Mouse (Mus musculus) ES-Bruce4 (cell line): ENCODE results near the gene Ccn6.

ENCODE experiments used
- CTCF ChIP-seq: IDR thresholded peaks from one replicate; pipeline ENCODE4 v1.8.1; 2011; ENCODE audit warnings: low read depth, low read length
- EP300 ChIP-seq: IDR thresholded peaks from 2 replicates; pipeline ENCODE4 v1.6.1; 2011; ENCODE audit warnings: low read depth, low read length; ENCODE audit not compliant: insufficient read depth
- POLR2A ChIP-seq: IDR thresholded peaks from one replicate; pipeline ENCODE4 v1.8.1; 2011; ENCODE audit warnings: low read length; ENCODE audit not compliant: insufficient read depth

DNA sequence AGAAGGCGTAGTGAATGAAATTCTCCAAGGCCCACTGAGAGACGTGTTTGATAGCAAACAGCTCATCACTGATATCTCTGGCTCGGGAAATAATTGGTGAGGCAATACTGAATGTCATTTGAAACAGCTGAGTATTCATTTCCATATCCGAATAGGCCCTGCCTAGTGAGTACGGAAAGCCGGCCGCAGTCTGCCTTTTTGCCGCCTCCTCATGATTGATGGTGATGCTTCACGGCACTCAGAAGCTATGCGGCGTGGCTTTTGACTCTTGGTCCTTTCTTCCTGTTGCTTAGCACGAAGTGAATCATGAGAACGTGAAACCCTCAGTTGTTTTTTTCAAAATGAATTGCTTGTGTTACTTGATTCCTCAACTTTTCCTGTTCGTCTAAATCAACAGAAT, 22.8 kb downstream of the Ccn6 start:
- TF ChIP-seq CTCF: no peak
- TF ChIP-seq EP300: no peak
- TF ChIP-seq POLR2A: no peak
